Mouse (Mus musculus): ENCODE data around the gene Fam19a5. TPM values are rescaled to one million over a fixed set of nuclear protein-coding genes. Genes with fewer than 3 reads are reported as not detected.

Gene Fam19a5
- polyA plus RNA-seq, 1 experiment from 2014 or later = 9.6 TPM

DNA sequence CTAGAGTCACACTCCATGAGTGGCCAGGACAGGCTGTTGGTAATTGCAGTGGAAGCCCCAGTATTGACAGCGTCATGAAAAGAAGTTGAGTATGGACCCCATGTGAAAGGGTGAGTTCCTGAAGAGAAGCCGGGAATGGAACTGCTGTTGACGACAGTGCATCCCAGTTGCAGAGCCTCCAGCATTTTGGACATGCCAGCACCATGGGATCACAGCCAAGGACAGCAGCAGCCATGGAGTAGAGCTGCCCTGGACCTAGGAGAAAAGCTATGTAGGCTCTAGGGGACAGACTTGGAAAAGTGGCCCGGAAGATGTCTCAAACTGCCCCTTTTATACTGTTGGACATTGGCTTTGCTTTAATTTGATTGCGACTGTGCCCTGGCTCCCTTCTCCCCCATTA lies 91.2 kb downstream of the Fam19a5 start:
- WGBS = 96% methylated on average over 5 of the region's 5 CpGs

DNA sequence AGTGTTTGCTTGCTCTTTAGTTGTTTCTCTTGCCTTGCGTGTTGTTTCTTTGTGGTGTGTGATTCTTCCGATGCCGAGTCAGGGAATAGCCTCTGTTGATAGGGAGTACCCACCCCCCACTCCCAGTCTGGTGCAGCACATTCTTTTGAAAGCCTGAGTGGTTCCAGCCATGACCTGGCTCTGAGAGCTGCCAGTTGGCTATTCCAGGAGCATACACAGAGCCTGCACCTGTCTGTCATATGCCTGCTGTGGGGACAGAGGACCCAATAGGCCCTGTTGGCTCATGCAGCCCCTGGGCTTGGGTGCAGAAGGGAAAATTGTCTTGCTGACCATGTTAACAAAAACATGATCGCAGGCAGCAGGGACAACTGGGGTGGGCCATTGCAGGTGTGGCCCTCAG lies 92.3 kb downstream of the Fam19a5 start:
- H3K4me2 ChIP-seq (replicated peaks; ENCODE audit: low read depth, low read length) = no peak overlapping the region
- no peak overlapping the region for H3K27ac ChIP-seq (ENCODE audit: low read depth, low read length)
- H3K9ac ChIP-seq (ENCODE audit: low read depth, low read length) = no peak overlapping the region
- H3K36me3 ChIP-seq (ENCODE audit: control insufficient read depth, insufficient read depth, low read length) = no peaks in the 10 kb centered on the region
- DNase-seq (ENCODE audit: low spot score) (no peak), ATAC-seq (ENCODE audit: low FRiP score) (no peak)
- H3K4me1 ChIP-seq (replicated peaks; ENCODE audit: control insufficient read depth, insufficient read depth, low read length) = no peaks in the 10 kb centered on the region
- H3K4me3 ChIP-seq (ENCODE audit: low read depth, low read length) = no peak overlapping the region
- no peaks in the 10 kb centered on the region for H3K27me3 ChIP-seq (ENCODE audit: control insufficient read depth, insufficient read depth, low read length)
- H3K9me3 ChIP-seq (ENCODE audit: control insufficient read depth, low read length) = no peaks in the 10 kb centered on the region
- 89% methylated on average over 4 of the region's 4 CpGs for WGBS

More for the DNA sequence above, 91.2 kb downstream of the Fam19a5 start:
- H3K9me3 ChIP-seq (ENCODE audit: control insufficient read depth, low read length) = no peaks in the 10 kb centered on the region
- H3K27ac ChIP-seq (ENCODE audit: low read depth, low read length) = no peak overlapping the region
- H3K4me1 ChIP-seq (replicated peaks; ENCODE audit: control insufficient read depth, insufficient read depth, low read length) = no peaks in the 10 kb centered on the region
- no peak overlapping the region for H3K4me3 ChIP-seq (ENCODE audit: low read depth, low read length)
- H3K9ac ChIP-seq (ENCODE audit: low read depth, low read length) = no peak overlapping the region
- DNase-seq (ENCODE audit: low spot score) = no peak
- no peaks in the 10 kb centered on the region for H3K36me3 ChIP-seq (ENCODE audit: control insufficient read depth, insufficient read depth, low read length)
- ATAC-seq (ENCODE audit: low FRiP score) = no peak
- H3K27me3 ChIP-seq (ENCODE audit: control insufficient read depth, insufficient read depth, low read length) = no peaks in the 10 kb centered on the region
- no peak overlapping the region for H3K4me2 ChIP-seq (replicated peaks; ENCODE audit: low read depth, low read length)

DNA sequence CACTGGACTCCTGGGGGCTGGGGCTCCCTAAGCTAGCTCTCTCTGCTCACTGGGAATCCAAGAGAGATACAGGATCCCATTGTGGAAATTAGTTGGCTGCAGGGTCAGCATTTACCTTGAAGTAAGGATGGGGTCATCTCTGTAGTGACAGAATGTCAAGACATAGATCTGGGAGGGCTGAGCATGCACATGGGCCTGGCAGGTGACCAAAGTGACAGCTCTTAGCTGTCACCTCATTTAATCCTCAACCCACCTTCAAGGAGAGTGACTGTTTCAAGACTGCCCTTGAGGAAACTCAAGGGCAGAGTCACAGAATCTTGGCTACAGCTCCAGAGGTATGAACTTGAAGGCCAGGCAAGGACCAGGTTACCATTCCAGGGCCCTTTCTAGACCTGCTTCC lies 93.1 kb downstream of the Fam19a5 start:
- H3K27ac ChIP-seq (ENCODE audit: low read depth, low read length) = no peak overlapping the region
- no peak overlapping the region for H3K4me3 ChIP-seq (ENCODE audit: low read depth, low read length)
- no peak for DNase-seq (ENCODE audit: low spot score)
- H3K4me1 ChIP-seq (replicated peaks; ENCODE audit: control insufficient read depth, insufficient read depth, low read length) = no peaks in the 10 kb centered on the region
- H3K27me3 ChIP-seq (ENCODE audit: control insufficient read depth, insufficient read depth, low read length) = no peaks in the 10 kb centered on the region
- no peak overlapping the region for H3K9ac ChIP-seq (ENCODE audit: low read depth, low read length)
- no peaks in the 10 kb centered on the region for H3K36me3 ChIP-seq (ENCODE audit: control insufficient read depth, insufficient read depth, low read length)
- H3K9me3 ChIP-seq (ENCODE audit: control insufficient read depth, low read length) = no peaks in the 10 kb centered on the region
- no peak overlapping the region for H3K4me2 ChIP-seq (replicated peaks; ENCODE audit: low read depth, low read length)
- no peak for ATAC-seq (ENCODE audit: low FRiP score)

DNA sequence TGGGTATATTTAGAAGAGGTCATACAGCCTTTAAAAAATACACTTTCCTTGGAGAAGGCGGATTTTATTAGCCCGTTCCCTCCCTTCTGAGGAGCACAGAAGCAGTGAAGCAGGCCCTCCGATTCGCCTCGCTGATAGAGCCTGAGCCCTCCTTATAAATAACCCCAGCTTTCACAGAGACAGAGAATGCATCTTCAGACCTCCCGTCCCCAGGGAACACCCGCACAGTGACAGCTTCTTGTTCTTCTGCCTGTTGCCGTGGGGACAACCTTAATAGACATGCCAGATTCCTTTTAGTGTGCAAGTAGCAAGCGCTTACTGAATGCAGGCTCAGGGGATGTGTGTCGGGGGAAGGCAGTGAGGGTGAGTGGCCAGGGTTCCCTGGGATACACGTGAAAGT lies 94.2 kb downstream of the Fam19a5 start:
- WGBS = 42% methylated on average over 11 of the region's 11 CpGs
- no peak overlapping the region for H3K4me2 ChIP-seq (replicated peaks; ENCODE audit: low read depth, low read length)
- H3K4me3 ChIP-seq (ENCODE audit: low read depth, low read length) = no peak overlapping the region
- ATAC-seq (ENCODE audit: low FRiP score) (no peak), DNase-seq (ENCODE audit: low spot score) (peak; percentile 30)
- no peak overlapping the region for H3K27ac ChIP-seq (ENCODE audit: low read depth, low read length)
- no peaks in the 10 kb centered on the region for H3K4me1 ChIP-seq (replicated peaks; ENCODE audit: control insufficient read depth, insufficient read depth, low read length)
- H3K27me3 ChIP-seq (ENCODE audit: control insufficient read depth, insufficient read depth, low read length) = no peaks in the 10 kb centered on the region
- H3K9ac ChIP-seq (ENCODE audit: low read depth, low read length) = no peak overlapping the region
- H3K36me3 ChIP-seq (ENCODE audit: control insufficient read depth, insufficient read depth, low read length) = no peaks in the 10 kb centered on the region
- H3K9me3 ChIP-seq (ENCODE audit: control insufficient read depth, low read length) = no peaks in the 10 kb centered on the region

DNA sequence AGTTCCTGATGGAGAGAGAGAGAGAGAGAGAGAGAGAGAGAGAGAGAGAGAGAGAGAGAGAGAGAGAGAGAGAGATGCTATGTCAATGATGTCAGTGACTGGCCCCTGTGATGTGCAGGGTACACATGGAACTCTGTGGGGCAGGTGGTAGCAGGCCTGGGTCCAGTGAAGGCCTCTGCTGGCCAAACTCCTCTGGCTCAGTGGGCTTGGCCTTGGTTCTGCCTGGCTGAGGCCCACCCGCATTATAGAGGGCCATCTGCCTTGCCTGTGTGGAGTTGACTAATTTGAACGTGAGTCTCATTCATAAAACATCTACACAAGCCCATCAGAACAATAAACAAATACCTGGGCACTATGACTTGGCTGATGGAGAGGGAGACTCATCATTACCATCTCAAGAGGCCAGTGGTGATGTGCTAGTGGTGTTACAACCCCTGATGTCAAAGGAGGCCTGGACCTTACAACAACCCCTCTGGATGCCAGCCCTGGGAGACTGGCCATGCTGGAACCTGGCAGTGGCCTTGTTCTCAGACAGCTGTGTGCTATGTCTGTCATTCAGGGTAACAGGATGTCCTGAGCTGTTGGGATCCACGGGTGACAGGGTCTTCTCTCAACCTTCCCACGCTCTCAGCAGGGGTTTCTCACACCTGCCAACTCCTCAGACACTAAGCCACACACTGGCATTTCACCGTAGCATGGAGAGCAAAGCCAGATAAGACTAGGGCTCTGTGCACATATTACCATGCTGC lies 102.4 kb downstream of the Fam19a5 start:
- H3K4me2 ChIP-seq (replicated peaks; ENCODE audit: low read depth, low read length) = no peak overlapping the region
- H3K27me3 ChIP-seq (ENCODE audit: control insufficient read depth, insufficient read depth, low read length) = no peaks in the 10 kb centered on the region
- no peak for DNase-seq (ENCODE audit: low spot score)
- no peak overlapping the region for H3K27ac ChIP-seq (ENCODE audit: low read depth, low read length)
- 75% methylated on average over 5 of the region's 5 CpGs for WGBS
- H3K4me3 ChIP-seq (ENCODE audit: low read depth, low read length) = no peak overlapping the region
- 0 out of 2 replicates have a peak, but pooled peaks cover 4% of the 10 kb centered on the region for H3K4me1 ChIP-seq (replicated peaks; ENCODE audit: control insufficient read depth, insufficient read depth, low read length)
- H3K9me3 ChIP-seq (ENCODE audit: control insufficient read depth, low read length) = no peaks in the 10 kb centered on the region
- no peak for ATAC-seq (ENCODE audit: low FRiP score)
- H3K36me3 ChIP-seq (ENCODE audit: control insufficient read depth, insufficient read depth, low read length) = no peaks in the 10 kb centered on the region
- H3K9ac ChIP-seq (ENCODE audit: low read depth, low read length) = no peak overlapping the region

DNA sequence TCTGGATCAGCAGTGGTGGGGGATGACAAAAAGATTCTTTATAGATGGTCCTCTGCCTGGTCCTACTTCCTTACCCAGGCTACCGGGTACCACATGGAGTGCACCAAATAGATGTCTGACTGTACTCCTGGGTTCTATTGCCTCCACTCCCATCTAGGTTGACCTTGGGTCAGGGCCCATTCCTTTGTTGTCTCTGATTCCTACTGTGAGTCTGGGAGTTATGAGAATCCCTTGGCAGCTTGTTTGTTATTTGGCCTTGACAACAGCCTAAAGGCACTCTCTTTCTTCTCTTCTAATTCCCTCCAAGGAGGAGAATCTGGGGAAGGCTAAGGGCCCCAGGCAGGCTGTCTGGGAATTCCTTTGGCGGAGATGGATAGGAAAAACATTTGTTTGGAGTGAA lies 105.6 kb downstream of the Fam19a5 start:
- 50% methylated on average over 2 of the region's 2 CpGs for WGBS
- no peaks in the 10 kb centered on the region for H3K9me3 ChIP-seq (ENCODE audit: control insufficient read depth, low read length)

DNA sequence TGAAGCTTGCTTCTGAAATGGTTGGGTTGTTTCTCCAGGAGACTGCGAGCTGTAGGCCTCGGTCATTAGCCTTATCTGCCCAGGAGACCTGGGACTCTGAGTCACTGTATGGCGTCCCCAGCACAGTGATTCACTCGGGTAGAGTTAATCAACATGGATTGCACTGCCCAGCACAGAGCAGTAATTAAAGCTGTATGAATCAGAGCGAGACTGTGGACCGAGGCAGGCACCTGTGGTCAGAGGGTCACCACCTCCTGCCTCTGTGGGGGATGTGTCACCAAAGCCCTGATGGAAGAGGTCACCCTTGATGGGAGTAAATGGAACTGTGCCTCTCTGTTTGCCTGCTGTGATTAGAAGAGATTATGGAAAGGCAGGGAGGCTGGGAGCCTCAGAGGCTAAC lies 110.5 kb downstream of the Fam19a5 start:
- Histone ChIP-seq H3K9ac (ENCODE audit: low read depth, low read length) (no peak overlapping the region), H3K36me3 (ENCODE audit: control insufficient read depth, insufficient read depth, low read length) (no peaks in the 10 kb centered on the region), H3K27me3 (ENCODE audit: control insufficient read depth, insufficient read depth, low read length) (no peaks in the 10 kb centered on the region), H3K4me1 (replicated peaks; ENCODE audit: control insufficient read depth, insufficient read depth, low read length) (no peaks in the 10 kb centered on the region), H3K4me2 (replicated peaks; ENCODE audit: low read depth, low read length) (no peak overlapping the region), H3K27ac (ENCODE audit: low read depth, low read length) (no peak overlapping the region), H3K9me3 (ENCODE audit: control insufficient read depth, low read length) (no peaks in the 10 kb centered on the region), H3K4me3 (ENCODE audit: low read depth, low read length) (no peak overlapping the region)
- ATAC-seq (ENCODE audit: low FRiP score) = no peak
- 76% methylated on average over 6 of the region's 6 CpGs for WGBS
- no peak for DNase-seq (ENCODE audit: low spot score)

More for the DNA sequence above, 105.6 kb downstream of the Fam19a5 start:
- DNase-seq (ENCODE audit: low spot score) (no peak), ATAC-seq (ENCODE audit: low FRiP score) (no peak)
- no peak overlapping the region for H3K4me3 ChIP-seq (ENCODE audit: low read depth, low read length)
- no peak overlapping the region for H3K4me2 ChIP-seq (replicated peaks; ENCODE audit: low read depth, low read length)
- H3K36me3 ChIP-seq (ENCODE audit: control insufficient read depth, insufficient read depth, low read length) = no peaks in the 10 kb centered on the region
- no peaks in the 10 kb centered on the region for H3K27me3 ChIP-seq (ENCODE audit: control insufficient read depth, insufficient read depth, low read length)
- H3K9ac ChIP-seq (ENCODE audit: low read depth, low read length) = no peak overlapping the region
- 0 out of 2 replicates have a peak, but pooled peaks cover 4% of the 10 kb centered on the region for H3K4me1 ChIP-seq (replicated peaks; ENCODE audit: control insufficient read depth, insufficient read depth, low read length)
- H3K27ac ChIP-seq (ENCODE audit: low read depth, low read length) = no peak overlapping the region; the same call in 1 of the 2 replicates

DNA sequence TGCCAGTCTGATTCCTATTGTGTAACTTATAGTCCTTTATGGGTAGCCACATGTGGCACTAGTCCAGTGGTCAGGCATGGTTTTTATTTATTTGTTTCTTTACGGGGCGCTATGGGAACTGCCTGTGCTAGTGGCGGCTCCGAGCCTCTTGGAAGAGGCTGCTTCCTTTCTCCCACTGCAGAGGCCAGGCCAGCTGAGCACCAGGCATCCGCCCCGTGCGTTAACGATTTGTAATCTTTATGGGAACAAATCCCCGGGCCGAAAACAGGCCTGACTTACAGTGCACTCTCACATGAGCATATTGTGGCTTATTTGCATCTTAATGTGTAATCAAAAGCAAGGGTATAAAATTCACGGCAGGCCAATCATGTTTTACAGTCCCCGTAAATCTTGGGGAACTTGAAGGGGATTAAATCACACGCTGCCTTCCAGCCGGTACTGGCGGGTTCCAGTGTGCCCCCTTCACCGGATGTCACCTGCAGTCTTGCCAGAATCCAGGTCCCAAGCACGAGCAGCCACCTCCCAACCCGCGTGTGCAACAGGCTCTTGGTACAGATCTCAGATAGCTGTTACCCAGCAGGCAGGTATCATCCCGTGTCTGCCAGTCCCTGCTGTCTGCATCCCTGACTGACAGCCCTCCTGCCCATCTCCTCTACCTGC lies 112.5 kb downstream of the Fam19a5 start:
- no peaks in the 10 kb centered on the region for H3K27me3 ChIP-seq (ENCODE audit: control insufficient read depth, insufficient read depth, low read length)
- no peaks in the 10 kb centered on the region for H3K36me3 ChIP-seq (ENCODE audit: control insufficient read depth, insufficient read depth, low read length)
- ATAC-seq (ENCODE audit: low FRiP score) (no peak), DNase-seq (ENCODE audit: low spot score) (no peak)
- H3K9ac ChIP-seq (ENCODE audit: low read depth, low read length) = no peak overlapping the region
- no peak overlapping the region for H3K4me2 ChIP-seq (replicated peaks; ENCODE audit: low read depth, low read length)
- no peak overlapping the region for H3K4me3 ChIP-seq (ENCODE audit: low read depth, low read length)
- H3K27ac ChIP-seq (ENCODE audit: low read depth, low read length) = no peak overlapping the region
- 89% methylated on average over 20 of the region's 20 CpGs for WGBS
- H3K9me3 ChIP-seq (ENCODE audit: control insufficient read depth, low read length) = no peaks in the 10 kb centered on the region
- no peaks in the 10 kb centered on the region for H3K4me1 ChIP-seq (replicated peaks; ENCODE audit: control insufficient read depth, insufficient read depth, low read length)

DNA sequence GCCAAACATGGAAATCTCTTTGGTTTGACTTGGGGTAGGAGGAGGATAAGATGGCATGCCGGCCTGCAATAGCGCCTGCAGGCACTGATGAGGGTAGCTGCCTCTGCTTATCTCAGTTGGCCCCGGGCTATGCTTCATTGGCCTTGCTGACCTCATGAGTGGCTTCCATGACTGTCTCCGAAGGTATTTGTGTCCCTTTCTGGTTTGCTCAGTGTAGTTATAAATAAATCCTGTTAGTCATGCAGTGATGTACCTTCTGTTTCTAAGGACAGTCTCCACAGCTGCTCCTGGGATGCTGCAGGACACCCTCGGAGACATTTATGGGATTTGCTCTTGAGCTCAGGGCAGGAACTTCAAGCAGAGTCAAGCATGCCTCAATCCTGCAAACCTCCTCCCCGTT lies 115.6 kb downstream of the Fam19a5 start:
- Histone ChIP-seq H3K9me3 (ENCODE audit: control insufficient read depth, low read length) (no peaks in the 10 kb centered on the region), H3K27ac (ENCODE audit: low read depth, low read length) (no peak overlapping the region), H3K4me2 (replicated peaks; ENCODE audit: low read depth, low read length) (no peak overlapping the region), H3K4me1 (replicated peaks; ENCODE audit: control insufficient read depth, insufficient read depth, low read length) (no peaks in the 10 kb centered on the region), H3K9ac (ENCODE audit: low read depth, low read length) (no peak overlapping the region), H3K4me3 (ENCODE audit: low read depth, low read length) (no peak overlapping the region), H3K36me3 (ENCODE audit: control insufficient read depth, insufficient read depth, low read length) (no peaks in the 10 kb centered on the region), H3K27me3 (ENCODE audit: control insufficient read depth, insufficient read depth, low read length) (no peaks in the 10 kb centered on the region)
- ATAC-seq (ENCODE audit: low FRiP score) (no peak), DNase-seq (ENCODE audit: low spot score) (no peak)
- 87% methylated on average over 6 of the region's 6 CpGs for WGBS
